Mouse (Mus musculus) embryonic facial prominence, embryonic 11.5 days (tissue): Measurements from ENCODE around the gene Lst1. TPM values are rescaled to one million over a fixed set of nuclear protein-coding genes. Genes with fewer than 3 reads are reported as not detected.

ENCODE experiments used
- ATAC-seq: fragments of 200-750 bp; cut with Nextera tagmentation; replicated peaks from 2 replicates; pipeline ENCODE4 v1.8.0; 2017; ENCODE audit warnings: low read depth; ENCODE audit not compliant: insufficient number of reproducible peaks, low FRiP score, low TSS enrichment
- DNase-seq: peaks from one replicate; pipeline ENCODE4 v3.0.0-alpha.2; 2015; ENCODE audit warnings: low spot score
- H3K27ac ChIP-seq: fragments of 300-500 bp; sonication (generic); replicated peaks from 2 replicates; pipeline ENCODE4 v1.5.1; 2014; ENCODE audit warnings: mild to moderate bottlenecking, low read depth, low read length, control low read depth
- H3K27me3 ChIP-seq: fragments of 300-500 bp; sonication (generic); 2 replicates; pipeline ENCODE4 v1.6.1; 2014; ENCODE audit warnings: mild to moderate bottlenecking, low read length, moderate library complexity, mixed read lengths; ENCODE audit not compliant: control insufficient read depth, insufficient read depth
- H3K36me3 ChIP-seq: fragments of 300-500 bp; sonication (generic); replicated peaks from 2 replicates; pipeline ENCODE4 v1.6.1; 2014; ENCODE audit warnings: low read depth, mild to moderate bottlenecking, low read length, moderate library complexity, mixed read lengths; ENCODE audit not compliant: control insufficient read depth, insufficient read depth
- H3K4me1 ChIP-seq: fragments of 300-500 bp; sonication (generic); 2 replicates; pipeline ENCODE4 v1.6.1; 2014; ENCODE audit warnings: low read length, mixed read lengths; ENCODE audit not compliant: control insufficient read depth, insufficient read depth
- H3K4me2 ChIP-seq: fragments of 300-500 bp; sonication (generic); 2 replicates; pipeline ENCODE4 v1.6.1; 2014; ENCODE audit warnings: low read depth, mild to moderate bottlenecking, control low read depth, low read length, moderate library complexity
- H3K4me3 ChIP-seq: fragments of 300-500 bp; sonication (generic); 2 replicates; pipeline ENCODE4 v1.5.1; 2014; ENCODE audit warnings: low read depth, low read length, control low read depth
- H3K9ac ChIP-seq: fragments of 300-500 bp; sonication (generic); replicated peaks from 2 replicates; pipeline ENCODE4 v1.6.1; 2014; ENCODE audit warnings: mild to moderate bottlenecking, control low read depth, low read length
- H3K9me3 ChIP-seq: fragments of 300-500 bp; sonication (generic); replicated peaks from 2 replicates; pipeline ENCODE4 v1.6.1; 2016; ENCODE audit warnings: mild to moderate bottlenecking, low read length, inconsistent platforms, mixed read lengths; ENCODE audit not compliant: control insufficient read depth
- WGBS: fragments of 180-500 bp; shearing (Covaris S2); extraction: QIAGEN DNeasy Blood & Tissue Kit; methylation state at CpG from one replicate; pipeline ENCODE4 v1.1.7; 2014; 5-methylcytosine and 5-hydroxymethylcytosine counted together
- polyA plus RNA-seq: library from polyadenylated mRNA; unstranded; fragments of >200 nt; fragmentation: Nextera tagmentation; extraction: Ambion mirVana; gene quantifications from 2 replicates; pipeline ENCODE4 v1.2.1, GENCODE M21; 2014

Gene Lst1
- polyA plus RNA-seq, 1 experiment from 2014 or later = 3.8 TPM

DNA sequence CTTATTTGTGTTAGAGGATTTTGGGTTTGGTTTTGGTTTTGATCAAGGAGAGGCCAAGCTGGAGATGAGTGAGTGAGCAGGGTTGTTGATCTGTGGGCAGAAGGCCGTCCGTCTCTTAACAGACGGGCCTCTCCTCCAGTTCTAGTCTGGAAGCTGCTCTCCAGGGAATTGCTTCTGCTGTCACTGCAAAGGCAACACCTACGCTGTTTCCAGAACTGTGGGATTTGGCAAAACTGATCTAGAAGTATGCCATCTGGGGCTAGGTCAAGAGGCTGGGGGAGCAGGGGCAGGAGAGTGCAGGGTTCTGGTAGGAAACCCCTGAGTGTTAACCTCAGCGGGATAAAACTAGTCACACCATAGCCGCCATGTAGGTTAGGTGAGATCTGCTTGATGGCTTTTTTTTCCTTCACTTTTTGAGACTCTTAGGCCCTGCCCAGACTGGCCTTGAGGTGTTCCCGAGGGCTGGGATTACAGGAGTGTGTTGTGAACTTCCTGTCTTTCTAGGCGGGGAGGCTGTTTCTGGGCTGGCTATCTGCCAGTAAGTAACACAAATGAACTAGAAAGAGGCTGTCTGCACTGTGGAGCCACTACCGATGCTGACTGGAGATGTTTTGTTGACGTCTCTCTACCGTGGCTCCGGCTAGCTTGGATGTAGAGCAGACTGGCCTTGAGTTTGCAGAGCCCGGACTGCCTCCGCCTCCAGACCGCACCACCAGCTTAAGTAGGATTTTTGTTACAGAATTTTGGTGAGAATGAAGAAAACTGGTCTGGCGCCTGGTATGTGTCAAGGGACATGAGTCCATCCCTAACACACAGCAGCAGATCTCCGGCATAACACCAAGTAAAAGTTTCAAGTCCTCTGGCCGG lies 45.1 kb upstream of the Lst1 start, which contains the start of gene Atp6v1g2:
Atp6v1g2 (plus strand) TSS at position 547 of the 867 bp plus-strand sequence.
- DNase-seq (no peak), ATAC-seq (no peak)
- Histone ChIP-seq H3K27me3 (no peaks in the 10 kb centered on the region), H3K4me3 (no peak within 1 kb of the TSS), H3K9me3 (no peaks in the 10 kb centered on the region), H3K36me3 (no peaks in the 10 kb centered on the region; the same call in 1 of the 2 replicates), H3K4me2 (no peak within 1 kb of the TSS), H3K4me1 (no peaks in the 10 kb centered on the region), H3K9ac (no peak within 1 kb of the TSS; the same call in 1 of the 2 replicates), H3K27ac (no peak within 1 kb of the TSS)
- WGBS = 79% methylated on average over 18 of the region's 18 CpGs

DNA sequence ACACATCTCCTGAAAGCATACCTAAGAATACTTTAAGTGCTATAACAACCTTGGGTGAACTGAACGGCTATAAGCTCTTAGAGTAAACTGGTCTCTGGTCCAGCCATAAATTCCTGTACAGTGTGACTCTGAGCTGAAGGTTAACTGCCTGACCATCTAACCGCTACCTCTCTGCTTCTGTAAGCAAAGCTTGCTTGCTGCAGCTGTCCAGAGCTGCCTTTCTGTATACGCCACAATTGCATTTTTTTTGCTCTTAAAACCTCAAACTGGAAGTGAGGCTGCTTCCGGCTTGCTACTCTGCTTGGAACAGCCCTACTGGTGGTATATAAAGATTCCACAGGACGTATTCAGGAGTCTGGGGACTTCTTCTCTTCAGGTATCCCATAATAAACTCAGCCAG lies 44.4 kb upstream of the Lst1 start:
- Histone ChIP-seq H3K9ac (no peak overlapping the region), H3K36me3 (no peaks in the 10 kb centered on the region; the same call in 1 of the 2 replicates), H3K4me1 (no peaks in the 10 kb centered on the region), H3K4me2 (no peak overlapping the region), H3K9me3 (no peaks in the 10 kb centered on the region), H3K4me3 (no peak overlapping the region), H3K27ac (no peak overlapping the region), H3K27me3 (no peaks in the 10 kb centered on the region)
- WGBS = 85% methylated on average over 5 of the region's 5 CpGs
- no peak for DNase-seq
- no peak for ATAC-seq

DNA sequence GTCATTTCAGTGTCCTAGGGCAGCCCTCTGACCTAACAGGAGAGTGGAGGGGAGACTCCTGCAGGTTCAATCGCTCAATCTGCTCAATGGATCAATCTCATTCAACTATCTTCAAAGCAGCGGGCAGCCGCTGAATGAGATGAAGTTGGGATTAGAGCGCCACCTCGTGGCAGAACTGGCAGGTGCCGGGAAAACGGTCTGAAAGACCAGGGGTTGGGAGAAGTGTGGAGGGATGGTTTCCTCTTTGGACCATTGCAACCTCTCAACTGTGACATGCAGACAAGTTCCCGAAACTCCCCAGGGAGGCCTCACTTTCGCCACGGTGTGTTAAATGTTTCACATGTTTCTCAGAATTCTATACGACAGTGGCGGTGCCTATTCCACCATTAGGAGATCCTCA lies 43.8 kb upstream of the Lst1 start:
- H3K4me2 ChIP-seq = no peak overlapping the region
- ATAC-seq = no peak
- no peaks in the 10 kb centered on the region; the same call in 1 of the 2 replicates for H3K36me3 ChIP-seq

DNA sequence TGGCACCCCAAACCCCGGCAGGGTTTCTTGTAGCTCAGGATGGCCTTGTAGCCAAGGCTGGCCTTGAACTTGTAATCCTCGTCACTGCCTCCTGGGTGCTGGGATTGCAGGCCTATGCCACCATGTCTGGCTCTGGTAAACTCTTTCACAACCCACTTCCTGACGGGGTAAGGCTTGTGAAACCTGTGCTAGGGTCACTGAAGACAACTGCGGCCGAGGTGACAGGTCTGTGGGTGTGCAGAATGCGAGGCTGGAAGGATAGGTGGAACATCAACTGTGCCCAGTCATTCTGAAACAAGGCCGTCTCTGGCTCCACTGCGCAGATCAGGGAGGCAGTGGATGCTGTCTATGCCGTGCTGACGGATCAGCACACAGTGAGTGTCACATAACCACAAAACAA lies 42.8 kb upstream of the Lst1 start:
- 91% methylated on average over 10 of the region's 10 CpGs for WGBS
- no peak overlapping the region for H3K4me2 ChIP-seq
- H3K36me3 ChIP-seq = no peaks in the 10 kb centered on the region; the same call in 1 of the 2 replicates
- H3K9me3 ChIP-seq = no peaks in the 10 kb centered on the region
- H3K9ac ChIP-seq = no peak overlapping the region
- DNase-seq = no peak
- H3K4me3 ChIP-seq = no peak overlapping the region
- no peaks in the 10 kb centered on the region for H3K27me3 ChIP-seq
- no peak overlapping the region for H3K27ac ChIP-seq
- no peak for ATAC-seq
- no peaks in the 10 kb centered on the region for H3K4me1 ChIP-seq

More for the DNA sequence above, 43.8 kb upstream of the Lst1 start:
- Histone ChIP-seq H3K9me3 (no peaks in the 10 kb centered on the region), H3K4me1 (no peaks in the 10 kb centered on the region), H3K9ac (no peak overlapping the region), H3K4me3 (no peak overlapping the region), H3K27me3 (no peaks in the 10 kb centered on the region), H3K27ac (no peak overlapping the region)
- peak; percentile 92 for DNase-seq
- WGBS = 14% methylated on average over 12 of the region's 12 CpGs

DNA sequence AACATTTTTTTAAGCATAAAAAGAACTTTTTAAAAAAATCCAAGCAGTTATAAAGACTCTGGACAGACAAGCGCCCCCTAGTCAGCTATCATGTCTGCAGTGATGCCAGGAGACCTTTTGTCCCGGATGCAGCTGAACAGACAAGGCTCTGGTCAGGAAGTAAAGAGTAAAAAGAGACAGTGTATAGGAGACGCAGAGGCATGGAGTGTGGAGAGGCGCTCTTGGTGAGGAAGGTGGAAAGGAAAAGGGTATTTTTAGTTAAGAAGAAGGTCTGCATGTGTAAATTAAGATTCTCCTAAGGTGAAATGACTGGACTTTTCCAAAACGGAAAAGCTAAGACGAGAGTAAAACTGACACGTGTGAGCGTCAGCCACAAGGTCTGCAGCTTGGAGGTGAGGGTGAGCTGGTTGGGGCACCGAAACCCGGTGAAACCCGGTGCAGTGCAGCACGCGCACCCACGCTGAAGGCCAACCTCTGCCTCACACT lies 38.4 kb upstream of the Lst1 start:
- H3K4me2 ChIP-seq = no peak overlapping the region

DNA sequence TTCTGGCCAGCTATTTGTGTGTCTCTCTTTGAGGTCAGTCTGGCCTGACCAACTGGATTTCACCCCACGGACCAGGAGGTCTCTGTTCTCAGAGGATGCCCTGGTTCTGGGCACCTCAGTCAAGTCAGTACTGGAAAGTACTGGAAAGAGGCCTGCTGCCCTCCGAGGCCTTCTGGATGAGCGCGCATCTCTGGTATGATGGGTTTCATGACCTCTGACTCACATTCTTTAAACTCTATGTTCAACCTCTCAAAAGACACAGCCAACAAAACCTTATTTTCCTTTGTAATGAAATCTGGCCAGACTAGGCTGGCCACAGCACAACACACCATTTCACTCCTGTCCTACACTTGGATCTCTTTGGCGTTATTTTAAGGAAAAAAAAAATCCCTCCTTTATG lies 37.2 kb upstream of the Lst1 start:
- 98% methylated on average over 5 of the region's 5 CpGs for WGBS
- H3K9ac ChIP-seq = no peak overlapping the region
- ATAC-seq (no peak), DNase-seq (no peak)
- H3K4me3 ChIP-seq = no peak overlapping the region
- peaks cover 4% of the 10 kb centered on the region for H3K36me3 ChIP-seq
- H3K27ac ChIP-seq = no peak overlapping the region
- no peaks in the 10 kb centered on the region for H3K9me3 ChIP-seq
- H3K27me3 ChIP-seq = no peaks in the 10 kb centered on the region
- H3K4me1 ChIP-seq = no peaks in the 10 kb centered on the region
- no peak overlapping the region for H3K4me2 ChIP-seq

More for the DNA sequence above, 38.4 kb upstream of the Lst1 start:
- no peak overlapping the region for H3K4me3 ChIP-seq
- H3K27me3 ChIP-seq = no peaks in the 10 kb centered on the region
- no peaks in the 10 kb centered on the region for H3K4me1 ChIP-seq
- H3K27ac ChIP-seq = no peak overlapping the region
- H3K9ac ChIP-seq = no peak overlapping the region
- ATAC-seq (no peak), DNase-seq (no peak)
- 80% methylated on average over 14 of the region's 14 CpGs for WGBS
- no peaks in the 10 kb centered on the region for H3K9me3 ChIP-seq
- peaks cover 4% of the 10 kb centered on the region for H3K36me3 ChIP-seq

DNA sequence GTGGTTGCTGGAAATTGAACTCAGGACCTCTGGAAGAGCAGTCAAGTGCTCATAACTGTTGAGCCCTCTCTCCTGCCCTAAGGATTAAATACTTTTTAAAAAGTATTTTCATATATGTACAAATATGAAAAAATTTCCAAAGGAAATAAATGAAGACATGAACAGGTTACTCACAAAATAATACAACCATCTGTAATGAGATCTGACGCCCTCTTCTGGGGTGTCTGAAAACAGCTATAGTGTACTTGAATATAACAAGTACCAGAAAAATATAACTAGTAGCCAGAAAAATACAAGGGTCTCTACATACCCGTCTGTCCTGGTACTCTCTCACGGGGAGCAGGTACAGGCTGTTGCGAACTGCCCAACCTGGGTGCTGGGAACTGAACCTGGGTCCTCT lies 36.4 kb upstream of the Lst1 start:
- H3K4me2 ChIP-seq = no peak overlapping the region
- no peaks in the 10 kb centered on the region for H3K4me1 ChIP-seq
- DNase-seq (no peak), ATAC-seq (no peak)
- no peak overlapping the region for H3K9ac ChIP-seq
- no peaks in the 10 kb centered on the region for H3K27me3 ChIP-seq
- 87% methylated on average over 4 of the region's 4 CpGs for WGBS
- no peak overlapping the region for H3K27ac ChIP-seq
- no peaks in the 10 kb centered on the region for H3K9me3 ChIP-seq
- peaks cover 4% of the 10 kb centered on the region for H3K36me3 ChIP-seq
- no peak overlapping the region for H3K4me3 ChIP-seq

DNA sequence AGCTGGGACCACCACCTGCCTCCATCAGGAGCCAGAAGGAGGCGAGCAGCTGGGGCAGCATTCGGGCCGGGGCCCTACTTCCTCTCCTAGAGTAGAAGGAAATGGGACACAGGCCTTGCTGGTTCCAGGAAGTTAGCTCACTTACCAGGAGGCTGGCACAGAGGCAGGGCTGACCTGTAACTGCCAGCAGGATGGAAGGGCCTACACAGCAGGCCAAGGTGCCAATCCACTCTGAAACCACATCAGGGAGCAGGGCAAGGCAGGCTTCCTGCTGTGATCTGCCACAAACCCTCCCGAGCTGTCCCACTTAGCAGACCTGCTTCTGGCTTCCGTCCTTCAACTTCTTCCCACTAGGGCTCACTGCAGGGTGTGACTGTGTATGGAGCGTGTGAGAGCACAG lies 34.1 kb upstream of the Lst1 start:
- DNase-seq (no peak), ATAC-seq (no peak)
- H3K27ac ChIP-seq = no peak overlapping the region
- H3K9ac ChIP-seq = no peak overlapping the region
- no peaks in the 10 kb centered on the region for H3K4me1 ChIP-seq
- 77% methylated on average over 6 of the region's 6 CpGs for WGBS
- no peaks in the 10 kb centered on the region for H3K9me3 ChIP-seq
- peaks cover 4% of the 10 kb centered on the region; the same call in 1 of the 2 replicates for H3K36me3 ChIP-seq
- H3K4me2 ChIP-seq = no peak overlapping the region
- no peaks in the 10 kb centered on the region for H3K27me3 ChIP-seq
- no peak overlapping the region for H3K4me3 ChIP-seq
